Mouse (Mus musculus) small intestine, adult 2 months (tissue): ENCODE results near the gene Ninj2. TPM values are rescaled to one million over a fixed set of nuclear protein-coding genes. Genes with fewer than 3 reads are reported as not detected.

Experiments used
- H3K27ac ChIP-seq: fragments of 200-500 bp; 2 replicates; pipeline ENCODE4 v1.5.1; 2012; ENCODE audit warnings: low read depth, low read length, control low read depth, inconsistent platforms; ENCODE audit not compliant: insufficient read depth
- H3K27me3 ChIP-seq: fragments of 200-500 bp; 2 replicates; pipeline ENCODE4 v1.6.1; 2012; ENCODE audit warnings: mild to moderate bottlenecking, moderate library complexity, low read length, inconsistent platforms; ENCODE audit not compliant: control insufficient read depth, insufficient read depth
- H3K36me3 ChIP-seq: fragments of 200-500 bp; 2 replicates; pipeline ENCODE4 v1.6.1; 2012; ENCODE audit warnings: mild to moderate bottlenecking, low read length, control low read depth, inconsistent platforms; ENCODE audit not compliant: control insufficient read depth, insufficient read depth
- H3K4me1 ChIP-seq: fragments of 200-500 bp; 2 replicates; pipeline ENCODE4 v1.6.1; 2012; ENCODE audit warnings: low read length, inconsistent platforms, mixed read lengths; ENCODE audit not compliant: control insufficient read depth, insufficient read depth, insufficient read length
- H3K4me3 ChIP-seq: fragments of 200-500 bp; 2 replicates; pipeline ENCODE4 v1.5.1; 2012; ENCODE audit warnings: low read depth, mild to moderate bottlenecking, control low read depth, inconsistent platforms, low read length, moderate library complexity
- CTCF ChIP-seq: fragments of 200-500 bp; IDR thresholded peaks from 2 replicates; pipeline ENCODE4 v1.5.1; 2012; ENCODE audit warnings: low read depth, mild to moderate bottlenecking, control low read depth, inconsistent platforms, low read length, moderate library complexity, mixed read lengths; ENCODE audit not compliant: insufficient replicate concordance, insufficient read length; ENCODE audit errors: extremely low read depth
- POLR2A ChIP-seq: fragments of 200-500 bp; IDR thresholded peaks from 2 replicates; pipeline ENCODE4 v1.6.1; 2012; ENCODE audit warnings: low read depth, mild to moderate bottlenecking, control low read depth, inconsistent platforms, low read length, moderate library complexity
- WGBS: fragments of 180-500 bp; shearing (Covaris S2); methylation state at CpG from one replicate; pipeline ENCODE4 v1.1.7; 2018; 5-methylcytosine and 5-hydroxymethylcytosine counted together
- polyA plus RNA-seq: library from polyadenylated mRNA; depleted of rRNA; stranded (reverse); fragments of >200 nt; gene quantifications from 2 replicates; pipeline ENCODE4 v1.2.3, GENCODE M21; 2012

Gene Ninj2
- polyA plus RNA-seq, 1 experiment: not detected

DNA sequence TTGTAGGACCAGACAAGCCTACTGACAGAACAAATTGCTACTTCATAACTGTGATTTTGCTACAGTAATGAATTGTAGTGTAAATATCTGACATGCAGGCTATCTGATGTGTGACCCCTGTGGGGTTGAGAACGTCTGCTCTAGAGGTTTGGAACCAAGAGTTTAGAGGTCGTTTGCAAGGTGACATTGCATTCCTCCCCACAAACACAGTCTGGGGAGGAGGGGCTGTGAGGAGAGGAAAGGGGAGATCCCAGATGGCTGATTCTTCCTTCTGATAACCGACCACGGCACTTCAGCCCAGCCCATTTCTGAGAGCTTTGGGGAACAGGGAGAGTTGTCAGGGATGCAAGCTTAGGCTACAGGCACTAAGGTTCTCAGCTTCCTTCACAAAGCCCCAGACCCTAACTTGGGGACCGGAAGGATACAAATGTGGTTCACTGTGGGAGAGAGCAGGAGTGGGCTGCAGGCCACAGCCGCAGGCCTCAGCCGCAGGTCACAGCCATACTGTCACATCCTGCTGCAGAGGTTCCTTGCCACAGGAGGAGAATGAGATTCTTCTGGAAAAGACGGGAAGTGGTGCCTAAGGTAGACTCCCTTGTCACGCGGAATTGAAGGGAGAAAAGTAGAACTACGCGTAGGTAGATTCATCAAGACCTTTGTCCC, 56.4 kb downstream of the Ninj2 start:
- TF ChIP-seq CTCF: no peak
- no peak for TF ChIP-seq POLR2A
- Histone ChIP-seq H3K27me3 (no peaks in the 10 kb centered on the region), H3K27ac (no peak overlapping the region), H3K4me1 (peaks cover 2% of the 10 kb centered on the region; the same call in 1 of the 2 replicates), H3K4me3 (no peak overlapping the region), H3K36me3 (no peaks in the 10 kb centered on the region)
- 79% methylated on average over 12 of the region's 12 CpGs for WGBS

GRCm38 (mm10) chr6:120150206-120150605, 57.1 kb downstream of the Ninj2 start:
- H3K4me3 ChIP-seq: no peak overlapping the region
- no peaks in the 10 kb centered on the region for H3K27me3 ChIP-seq
- H3K36me3 ChIP-seq: no peaks in the 10 kb centered on the region
- WGBS: 83% methylated on average over 3 of the region's 3 CpGs
- H3K4me1 ChIP-seq: peaks cover 4% of the 10 kb centered on the region
- H3K27ac ChIP-seq: no peak overlapping the region
- TF ChIP-seq CTCF (no peak), POLR2A (no peak)

DNA sequence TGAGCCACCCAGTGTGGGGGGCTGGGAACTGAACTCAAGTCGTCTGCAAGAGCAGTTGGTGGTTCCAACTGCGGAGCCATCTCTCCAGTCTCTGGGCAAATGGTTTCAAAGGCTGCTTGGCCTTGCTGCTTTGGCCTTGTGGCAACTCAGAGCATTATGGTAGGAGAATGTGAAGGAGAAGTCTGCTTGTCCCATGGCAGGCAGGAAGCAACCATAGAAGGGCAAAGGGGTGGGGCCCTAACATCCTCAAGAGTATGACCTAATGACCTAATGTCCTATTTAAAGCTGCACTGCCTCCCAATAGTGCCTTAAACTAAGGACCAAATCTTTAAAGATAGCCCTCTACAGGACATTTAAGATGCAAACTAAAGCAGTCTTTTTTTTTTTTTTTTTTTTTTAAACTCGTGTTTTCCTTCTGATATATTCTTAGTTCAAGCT, 58.5 kb downstream of the Ninj2 start:
- Histone ChIP-seq H3K4me3 (no peak overlapping the region), H3K27ac (no peak overlapping the region), H3K4me1 (peaks cover 6% of the 10 kb centered on the region), H3K36me3 (no peaks in the 10 kb centered on the region), H3K27me3 (no peaks in the 10 kb centered on the region)
- 68% methylated on average over 3 of the region's 3 CpGs for WGBS
- TF ChIP-seq POLR2A (no peak), CTCF (no peak)

DNA sequence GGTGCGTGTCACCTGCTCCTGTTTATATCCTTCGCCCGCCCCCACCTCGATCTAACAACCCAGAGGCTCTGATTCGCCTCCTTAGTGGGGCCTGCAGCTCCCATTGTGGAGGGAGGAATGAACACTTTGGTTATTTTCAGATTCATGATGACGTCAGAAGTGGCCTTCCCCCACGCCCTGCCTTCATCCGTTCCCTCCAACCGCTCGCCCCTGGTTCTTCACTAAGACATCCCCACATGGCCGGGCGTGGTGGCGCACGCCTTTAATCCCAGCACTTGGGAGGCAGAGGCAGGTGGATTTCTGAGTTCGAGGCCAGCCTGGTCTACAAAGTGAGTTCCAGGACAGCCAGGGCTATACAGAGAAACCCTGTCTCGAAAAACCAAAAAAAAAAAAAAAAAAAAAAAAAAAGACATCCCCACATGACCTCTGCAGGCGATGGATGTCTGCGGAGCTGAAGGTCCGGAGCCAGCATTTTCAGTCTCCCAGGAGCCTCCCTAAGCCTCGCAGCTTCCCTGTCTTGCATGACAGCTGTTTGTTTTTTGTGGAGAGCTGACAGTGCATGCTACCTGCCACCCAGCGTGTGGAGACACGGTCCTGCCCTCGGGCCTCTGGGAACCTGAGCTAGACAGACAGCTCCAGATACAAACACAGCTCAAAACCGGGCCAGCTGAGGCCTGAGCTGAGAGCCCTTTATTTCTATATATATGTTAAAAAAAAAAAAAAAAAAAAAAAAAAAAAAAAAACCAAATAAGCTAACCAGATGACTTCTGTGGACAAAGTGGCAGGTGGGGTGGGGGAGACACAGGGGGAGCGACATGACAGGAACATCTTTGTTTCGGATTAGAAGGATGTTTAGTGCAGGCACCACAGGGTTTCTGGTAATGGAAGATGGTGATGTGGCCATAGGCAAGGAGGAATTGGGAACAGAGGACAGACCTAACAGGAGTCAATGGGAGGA, 59.9 kb downstream of the Ninj2 start:
- 83% methylated on average over 25 of the region's 26 CpGs for WGBS
- Histone ChIP-seq H3K36me3 (no peaks in the 10 kb centered on the region), H3K4me1 (peaks cover 6% of the 10 kb centered on the region), H3K27me3 (no peaks in the 10 kb centered on the region), H3K4me3 (no peak overlapping the region), H3K27ac (no peak overlapping the region)
- TF ChIP-seq CTCF (no peak), POLR2A (no peak)

DNA sequence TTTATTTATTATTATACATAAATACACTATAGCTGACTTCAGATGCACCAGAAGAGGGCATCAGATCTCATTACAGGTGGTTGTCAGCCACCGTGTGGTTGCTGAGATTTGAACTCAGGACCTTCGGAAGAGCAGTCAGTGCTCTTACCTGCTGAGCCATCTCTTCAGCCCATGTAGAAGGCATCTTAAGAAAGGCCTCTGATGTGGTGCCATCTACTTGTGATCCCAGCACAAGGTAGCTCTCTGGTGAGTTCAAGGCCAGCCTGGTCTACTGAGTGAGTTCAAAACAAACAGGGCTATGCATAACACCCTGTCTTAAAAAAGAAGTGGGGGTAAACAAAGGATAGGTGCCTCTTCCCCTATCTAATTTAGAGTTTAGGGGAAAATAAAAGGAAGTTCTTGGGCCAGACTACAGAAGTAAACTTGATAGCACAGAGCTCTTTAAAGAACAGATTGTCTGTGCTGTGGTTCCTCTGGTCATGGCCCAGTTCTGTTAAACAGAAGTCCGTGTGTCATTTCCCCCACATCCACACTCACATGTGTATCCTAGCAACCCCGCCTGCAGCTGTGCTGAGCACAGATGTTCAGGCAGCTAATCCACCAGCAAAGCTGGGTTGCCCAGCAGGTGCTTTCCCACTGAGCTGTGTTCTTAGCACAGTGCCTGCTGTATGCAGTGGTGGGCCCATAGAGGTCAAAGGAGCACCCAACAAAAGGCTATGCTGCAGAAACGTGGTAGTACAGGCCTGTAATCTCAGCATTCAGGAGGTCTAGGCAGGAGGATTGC, 61.6 kb downstream of the Ninj2 start:
- Histone ChIP-seq H3K36me3 (no peaks in the 10 kb centered on the region), H3K27ac (0 out of 2 replicates have a peak overlapping the region, but pooled peaks have one; percentile 23), H3K27me3 (no peaks in the 10 kb centered on the region), H3K4me3 (no peak overlapping the region), H3K4me1 (peaks cover 6% of the 10 kb centered on the region)
- TF ChIP-seq CTCF (no peak), POLR2A (no peak)
- WGBS: 58% methylated on average over 5 of the region's 5 CpGs

DNA sequence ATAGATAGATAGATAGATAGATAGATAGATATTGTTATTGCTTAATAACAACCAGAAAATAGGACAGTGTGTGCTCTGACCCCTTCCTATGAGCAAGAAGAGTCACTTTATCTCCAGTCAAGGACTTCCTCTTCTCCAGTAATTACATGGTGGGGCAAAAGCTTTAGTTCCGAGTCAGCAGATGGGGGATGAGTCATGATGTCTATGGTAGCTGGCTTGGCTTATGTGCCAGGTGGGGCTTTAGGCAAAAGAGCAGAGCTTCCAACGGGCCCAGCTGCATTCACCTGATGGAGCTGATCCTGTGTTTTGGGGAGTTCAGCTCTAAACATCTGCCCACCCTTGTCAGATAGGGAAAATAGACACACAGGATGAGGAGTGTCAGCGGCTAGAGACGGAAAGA, 62.4 kb downstream of the Ninj2 start:
- TF ChIP-seq CTCF (no peak), POLR2A (no peak)

More for the DNA sequence above, 62.4 kb downstream of the Ninj2 start:
- WGBS: 64% methylated on average over 4 of the region's 4 CpGs
- H3K4me1 ChIP-seq: peaks cover 6% of the 10 kb centered on the region
- no peak overlapping the region for H3K4me3 ChIP-seq
- no peaks in the 10 kb centered on the region for H3K36me3 ChIP-seq
- H3K27ac ChIP-seq: no peak overlapping the region
- no peaks in the 10 kb centered on the region for H3K27me3 ChIP-seq
